Mouse (Mus musculus): ENCODE data around the gene Aldh6a1.

DNA sequence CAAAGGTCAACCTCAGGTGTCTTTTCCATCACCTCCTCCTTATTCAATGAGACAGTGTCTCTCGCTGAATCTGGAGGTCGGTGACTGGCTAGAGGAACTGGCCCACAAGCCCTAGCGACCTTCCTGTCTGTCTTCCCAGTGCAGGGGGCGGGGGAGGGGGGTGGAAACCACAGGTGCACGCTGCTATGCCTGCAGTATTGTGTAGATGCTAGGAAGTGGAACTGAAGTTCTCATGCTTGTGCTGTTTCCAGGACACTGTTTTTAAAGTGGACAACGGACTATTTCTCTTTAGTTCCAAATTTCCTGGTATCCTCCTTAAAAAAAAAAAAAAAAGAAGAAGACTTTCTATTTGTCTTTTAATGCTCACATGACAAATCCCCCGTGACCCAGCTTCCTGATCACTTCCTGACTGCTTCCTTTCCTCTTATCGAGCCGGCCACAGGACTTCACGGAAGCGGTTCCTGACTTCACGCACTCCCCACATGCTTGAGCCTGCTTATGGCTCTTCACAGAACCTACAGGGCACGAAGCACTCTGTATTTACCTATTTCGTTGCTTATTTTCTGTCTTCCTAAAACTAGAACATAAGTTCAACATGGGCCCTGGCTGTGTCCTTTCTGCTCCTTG is 61.9 kb downstream of the Aldh6a1 start:
- no peak for TF ChIP-seq CTCF (IDR thresholded peaks at IDR 0.05; ENCODE audit: insufficient read depth, low read length)
- TF ChIP-seq POLR2A (IDR thresholded peaks at IDR 0.05; ENCODE audit: borderline replicate concordance, extremely low read depth, low read depth, low read length), result no peak
